Mouse (Mus musculus): ENCODE measurements around the gene Rnase4.

DNA sequence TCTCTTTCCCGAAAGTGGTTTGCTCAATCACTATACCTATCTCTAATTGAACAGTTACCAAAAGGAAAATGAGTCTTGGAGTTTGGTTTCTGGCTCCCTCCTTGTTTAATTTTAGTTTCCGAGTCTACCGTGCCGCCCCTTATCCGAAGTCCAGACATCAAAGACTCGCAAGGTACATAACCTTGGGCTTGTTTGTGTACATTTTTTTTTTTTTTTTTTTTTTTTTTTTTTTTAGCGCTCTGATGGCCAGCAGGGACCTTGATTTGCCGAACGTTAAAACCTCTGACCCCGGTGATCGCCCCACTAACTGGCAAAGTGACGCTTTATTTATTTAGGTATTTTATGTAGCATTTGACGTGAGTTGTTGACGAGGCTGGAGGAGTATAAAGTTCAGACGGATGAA is 1.2 kb upstream of the Rnase4 start:
- no peak for TF ChIP-seq TAL1 (IDR thresholded peaks at IDR 0.05; ENCODE audit: low read length)
- TF ChIP-seq GATA1 (IDR thresholded peaks at IDR 0.05; ENCODE audit: low read length), result no peak

Data from erythroblast, embryonic 14.5 days (primary cell).